ENCODE assay signal across 8 mouse cellular contexts in the genomic region with DNA sequence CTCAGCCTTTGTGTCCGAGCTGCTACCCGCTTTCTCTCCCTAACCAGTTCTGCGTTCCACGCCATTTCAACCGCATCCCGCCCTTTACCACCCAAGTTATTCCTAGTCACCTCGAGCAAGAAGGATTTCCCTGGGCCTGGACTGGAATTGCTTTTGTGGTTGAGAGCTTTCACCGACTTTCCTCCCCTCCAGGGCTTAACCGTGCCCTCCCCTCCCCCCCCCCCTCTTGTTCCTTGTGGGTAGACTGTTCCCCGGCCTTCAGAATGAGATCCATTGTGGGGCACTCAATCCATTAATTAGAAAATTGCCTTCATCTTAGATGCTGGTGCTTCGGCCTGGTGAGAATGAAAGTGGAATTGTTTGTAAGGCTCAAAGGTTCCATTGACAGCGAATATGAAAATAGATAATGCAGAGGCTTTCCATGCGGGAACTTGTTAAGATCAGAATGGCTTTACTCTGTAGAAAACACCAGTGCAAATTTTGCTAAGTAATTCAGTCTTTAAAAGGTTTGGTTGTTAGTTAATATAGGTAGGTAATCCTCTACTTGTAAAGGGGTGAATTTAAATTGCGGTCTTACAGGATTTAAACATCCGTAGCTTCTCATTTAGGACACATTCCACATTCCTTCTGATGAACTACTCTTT. TPM values are rescaled to one million over a fixed set of nuclear protein-coding genes. Genes with fewer than 3 reads are reported as not detected.
DNase-seq lines count a peak whose midpoint lies in the region; ATAC-seq lines count a peak whose summit lies in the region.

No protein-coding gene starts in this region.

- H3K27ac ChIP-seq in embryonic facial prominence, embryonic 15.5 days (replicated peaks): peak overlapping the region; percentile 80
- peak overlapping the region; percentile 90 for H3K27ac ChIP-seq in neural tube, embryonic 11.5 days (ENCODE audit: low read depth, low read length)

- no peak for ATAC-seq in embryonic facial prominence, embryonic 15.5 days (ENCODE audit: insufficient number of reproducible peaks, low FRiP score, low TSS enrichment, low read depth)
- ATAC-seq in neural tube, embryonic 11.5 days (ENCODE audit: insufficient read depth, low FRiP score, low TSS enrichment): no peak

- no peak overlapping the region for H3K9ac ChIP-seq in embryonic facial prominence, embryonic 15.5 days
- H3K9ac ChIP-seq in neural tube, embryonic 11.5 days (ENCODE audit: low read length): peak overlapping the region; percentile 60

- peaks cover 38% of the 10 kb centered on the region for H3K9me3 ChIP-seq in embryonic facial prominence, embryonic 15.5 days (replicated peaks)
- H3K9me3 ChIP-seq in neural tube, embryonic 11.5 days (ENCODE audit: control insufficient read depth, low read length): peaks cover 19% of the 10 kb centered on the region

- DNase-seq in heart, adult 8-10 months (ENCODE audit: low spot score): peak; percentile 9
- no peak for DNase-seq in heart, adult 9 months (ENCODE audit: low spot score in 2 of 2)
- DNase-seq in induced T-regulatory cell, adult 2 months (ENCODE audit: low read depth): peak; percentile 33
- peak; percentile 68 for DNase-seq in neural tube, embryonic 11.5 days (ENCODE audit: low spot score)
- no peak for DNase-seq in cerebellum, adult 8-10 months
- no peak for DNase-seq in right cerebral cortex, adult 2 months (ENCODE audit: low spot score in 2 of 2)
- DNase-seq in left cerebral cortex, adult 11 months (ENCODE audit: low spot score): no peak

- peak overlapping the region; percentile 57 for H3K4me2 ChIP-seq in embryonic facial prominence, embryonic 15.5 days (replicated peaks)
- peak overlapping the region; percentile 55 for H3K4me2 ChIP-seq in neural tube, embryonic 11.5 days (ENCODE audit: low read depth)

- H3K36me3 ChIP-seq in embryonic facial prominence, embryonic 15.5 days: no peaks in the 10 kb centered on the region
- H3K36me3 ChIP-seq in neural tube, embryonic 11.5 days (ENCODE audit: control insufficient read depth, insufficient read depth, low read length): peaks cover 2% of the 10 kb centered on the region; the same call in 1 of the 2 replicates

- H3K4me3 ChIP-seq in embryonic facial prominence, embryonic 15.5 days (replicated peaks): peak overlapping the region; percentile 12; the same call in 1 of the 2 replicates
- H3K4me3 ChIP-seq in neural tube, embryonic 11.5 days (ENCODE audit: low read depth, low read length): peak overlapping the region; percentile 13; the same call in 1 of the 2 replicates

- peaks cover 17% of the 10 kb centered on the region; the same call in 1 of the 2 replicates for H3K4me1 ChIP-seq in embryonic facial prominence, embryonic 15.5 days
- H3K4me1 ChIP-seq in neural tube, embryonic 11.5 days (ENCODE audit: control insufficient read depth, insufficient read depth, low read length): peaks cover 11% of the 10 kb centered on the region

- H3K27me3 ChIP-seq in embryonic facial prominence, embryonic 15.5 days: no peaks in the 10 kb centered on the region
- no peaks in the 10 kb centered on the region for H3K27me3 ChIP-seq in neural tube, embryonic 11.5 days (ENCODE audit: control insufficient read depth, insufficient read depth, low read length)

- WGBS in embryonic facial prominence, embryonic 15.5 days: 46% methylated on average over 15 of the region's 15 CpGs
- 41% methylated on average over 15 of the region's 15 CpGs for WGBS in neural tube, embryonic 11.5 days

RNA-seq across cellular contexts. Expression of gene Mest, which starts 12.5 kb away (rescaled TPM):
- total RNA-seq in heart, adult 8-10 months (2022): 1 to 10 TPM; 3.2 to 9.2 (median 7.6) TPM
- polyA plus RNA-seq in embryonic facial prominence, embryonic 15.5 days (2015; fragmentation: Nextera tagmentation; extraction: Ambion mirVana): 1,312 and 1,376 TPM in 2 replicates
- 1,492 and 1,651 TPM in 2 replicates for polyA plus RNA-seq in neural tube, embryonic 11.5 days (2014; fragmentation: Nextera tagmentation; extraction: Ambion mirVana)

RNA-seq across cellular contexts. Expression of gene Cep41, which starts 42.3 kb away (rescaled TPM):
- total RNA-seq in heart, adult 8-10 months (2022): 1 to 10 TPM; 1.5 to 3.4 (median 2.1) TPM
- 30.9 and 33.1 TPM in 2 replicates for polyA plus RNA-seq in embryonic facial prominence, embryonic 15.5 days (2015; fragmentation: Nextera tagmentation; extraction: Ambion mirVana)
- 27.3 and 27.9 TPM in 2 replicates for polyA plus RNA-seq in neural tube, embryonic 11.5 days (2014; fragmentation: Nextera tagmentation; extraction: Ambion mirVana)

Comparison
In these comparisons a context has a peak if more than half of its experiments do, and no peak if none do; other contexts are left out.
1. DNase-seq: peak in heart, adult 8-10 months (single experiment), induced T-regulatory cell, adult 2 months (single experiment) and neural tube, embryonic 11.5 days (single experiment); none in heart, adult 9 months (0 of 2), cerebellum, adult 8-10 months (single experiment), right cerebral cortex, adult 2 months (0 of 2) and left cerebral cortex, adult 11 months (single experiment).